Mouse (Mus musculus): ENCODE results near the gene Dbx2. TPM values are rescaled to one million over a fixed set of nuclear protein-coding genes. Genes with fewer than 3 reads are reported as not detected.

Gene Dbx2
- not detected for total RNA-seq (2023)

DNA sequence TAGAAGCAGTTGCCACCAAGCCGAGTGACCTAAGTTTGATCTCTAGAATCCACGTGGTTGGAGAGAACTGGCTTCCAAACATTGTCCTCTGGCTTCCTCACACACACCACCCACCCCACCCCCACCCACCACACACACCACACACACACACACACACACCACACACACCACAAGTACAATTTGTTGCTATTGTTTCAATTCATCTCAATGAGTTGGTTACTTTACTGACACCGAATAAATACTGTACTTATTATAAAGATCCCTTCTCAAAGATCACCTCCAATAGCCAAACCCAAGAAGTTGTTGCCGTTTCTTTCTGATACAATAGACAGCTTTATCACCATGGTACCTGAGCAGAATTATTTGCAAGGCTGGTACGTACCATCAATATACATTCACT, at the start of gene Dbx2:
Gene Dbx2, minus strand, starts transcription at position 101 of the 400 bp plus-strand sequence.

Other genes starting within 250 kb of the Dbx2 start
- gene Nell2, start 127.4 kb downstream of the Dbx2 start, total RNA-seq (2023), result not detected
- 10 to 100 TPM; 77.3 to 87.8 TPM for gene Ano6, start 134.9 kb upstream of the Dbx2 start, total RNA-seq (2023)